Mouse (Mus musculus): ENCODE measurements around the gene Nrp2. TPM values are rescaled to one million over a fixed set of nuclear protein-coding genes. Genes with fewer than 3 reads are reported as not detected.

Nrp2 gene
- polyA plus RNA-seq, 1 experiment from 2014 or later: 0.76 TPM

- Histone ChIP-seq H3K9ac (no peak overlapping the region), H3K4me1 (replicated peaks) (peaks cover 4% of the 10 kb centered on the region; the same call in 1 of the 2 replicates), H3K27ac (no peak overlapping the region), H3K4me3 (replicated peaks) (no peak overlapping the region), H3K27me3 (no peaks in the 10 kb centered on the region), H3K4me2 (no peak overlapping the region), H3K9me3 (replicated peaks) (no peaks in the 10 kb centered on the region), H3K36me3 (no peaks in the 10 kb centered on the region)
- ATAC-seq (ENCODE audit: low read depth) (no peak), DNase-seq (no peak)
- 64% methylated on average over 5 of the region's 5 CpGs for WGBS (ENCODE audit: insufficient replicate concordance)
Observed at GRCm38 (mm10) chr1:62860327-62860726, 157.2 kb downstream of the Nrp2 start.

GRCm38 (mm10) chr1:62860788-62861187 is 157.7 kb downstream of the Nrp2 start:
- DNase-seq (no peak), ATAC-seq (ENCODE audit: low read depth) (no peak)
- 19% methylated on average over 5 of the region's 5 CpGs for WGBS (ENCODE audit: insufficient replicate concordance)
- H3K9me3 ChIP-seq (replicated peaks): no peaks in the 10 kb centered on the region
- no peak overlapping the region for H3K9ac ChIP-seq
- no peaks in the 10 kb centered on the region for H3K36me3 ChIP-seq
- no peak overlapping the region for H3K4me2 ChIP-seq
- H3K27ac ChIP-seq: no peak overlapping the region
- no peak overlapping the region for H3K4me3 ChIP-seq (replicated peaks)
- no peaks in the 10 kb centered on the region for H3K27me3 ChIP-seq
- peaks cover 4% of the 10 kb centered on the region; the same call in 1 of the 2 replicates for H3K4me1 ChIP-seq (replicated peaks)
